8 mouse cellular contexts compared by ENCODE assay signal in genomic region chr9:69397760-69398452, GRCm38 (mm10). TPM values are rescaled to one million over a fixed set of nuclear protein-coding genes. Genes with fewer than 3 reads are reported as not detected.
DNase-seq lines count a peak whose midpoint lies in the region; ATAC-seq and TF ChIP-seq lines count a peak whose summit lies in the region.

Gene Ice2 (plus strand): TSS chr9:69397906.

- H3K4me1 ChIP-seq in bone marrow macrophage, adult 2 months (ENCODE audit: control insufficient read depth, insufficient read depth, low read length), result no peaks in the 10 kb centered on the region
- H3K4me1 ChIP-seq in embryonic fibroblast, embryonic 13.5 days (ENCODE audit: control insufficient read depth, insufficient read depth, low read length), result no peaks in the 10 kb centered on the region
- no peaks in the 10 kb centered on the region; the same call in 1 of the 2 replicates for H3K4me1 ChIP-seq in heart, embryonic 11.5 days (ENCODE audit: control insufficient read depth, insufficient read depth, low read length)
- peaks cover 8% of the 10 kb centered on the region; the same call in 1 of the 2 replicates for H3K4me1 ChIP-seq in kidney, embryonic 16.5 days (ENCODE audit: insufficient read depth, low read length)
- H3K4me1 ChIP-seq in liver, adult 2 months (ENCODE audit: control insufficient read depth, insufficient read depth, low read length), result peaks cover 10% of the 10 kb centered on the region

- peak; percentile 83 to 86 for DNase-seq in B cell, adult 2 months
- peak; percentile 61 for DNase-seq in liver, adult 2 months (ENCODE audit: extremely low read depth, low read depth, low spot score)
- DNase-seq in splenic B cell, adult 2 months (ENCODE audit: low read depth, low spot score), result peak; percentile 84

- peaks cover 7% of the 10 kb centered on the region; the same call in 1 of the 2 replicates for H3K79me2 ChIP-seq in liver, adult 2 months (ENCODE audit: control insufficient read depth, insufficient read depth, low read length)
- peaks cover 9% of the 10 kb centered on the region for H3K79me2 ChIP-seq in myocyte (ENCODE audit: control insufficient read depth, insufficient read depth)

- peak within 1 kb of the TSS; percentile 69 for H3ac ChIP-seq in myocyte (ENCODE audit: control insufficient read depth, insufficient read length)

- H3K27ac ChIP-seq in bone marrow macrophage, adult 2 months (ENCODE audit: insufficient read depth, low read depth, low read length), result peak within 1 kb of the TSS; percentile 64
- H3K27ac ChIP-seq in embryonic fibroblast, embryonic 13.5 days (ENCODE audit: insufficient read depth, low read length), result peak within 1 kb of the TSS; percentile 56
- peak within 1 kb of the TSS; percentile 96 for H3K27ac ChIP-seq in heart, embryonic 11.5 days (ENCODE audit: low read depth, low read length)
- peak within 1 kb of the TSS; percentile 84 for H3K27ac ChIP-seq in kidney, embryonic 16.5 days (ENCODE audit: low read length)
- H3K27ac ChIP-seq in liver, adult 2 months (replicated peaks; ENCODE audit: insufficient read depth, low read depth, low read length), result peak within 1 kb of the TSS; percentile 89

- no peaks in the 10 kb centered on the region for H3K36me3 ChIP-seq in heart, embryonic 11.5 days (ENCODE audit: control insufficient read depth, insufficient read depth, low read length)
- H3K36me3 ChIP-seq in kidney, embryonic 16.5 days (ENCODE audit: insufficient read depth, low read length), result no peaks in the 10 kb centered on the region
- H3K36me3 ChIP-seq in liver, adult 2 months (ENCODE audit: control insufficient read depth, insufficient read depth, low read length), result no peaks in the 10 kb centered on the region; the same call in 1 of the 2 replicates
- H3K36me3 ChIP-seq in myocyte (ENCODE audit: control insufficient read depth, insufficient read depth), result no peaks in the 10 kb centered on the region
- H3K36me3 ChIP-seq in splenic B cell, adult 2 months (ENCODE audit: control insufficient read depth, insufficient read depth, low read length, poor library complexity, severe bottlenecking), result no peaks in the 10 kb centered on the region

- no peak; the same call in 1 of the 2 replicates for TF ChIP-seq CTCF in bone marrow macrophage, adult 2 months (IDR thresholded peaks at IDR 0.05; ENCODE audit: low read depth, low read length)
- no peak for TF ChIP-seq CTCF in embryonic fibroblast, embryonic 13.5 days (IDR thresholded peaks at IDR 0.05; ENCODE audit: borderline replicate concordance, insufficient read depth, low read length)
- no peak for TF ChIP-seq CTCF in liver, adult 2 months (IDR thresholded peaks at IDR 0.05; ENCODE audit: low read depth, low read length)

- TF ChIP-seq POLR2A in bone marrow macrophage, adult 2 months (IDR thresholded peaks at IDR 0.05; ENCODE audit: borderline replicate concordance, low read depth, low read length), result no peak
- TF ChIP-seq POLR2A in embryonic fibroblast, embryonic 13.5 days (IDR thresholded peaks at IDR 0.05; ENCODE audit: low read depth, low read length), result peak; percentile 61
- TF ChIP-seq POLR2A in liver, adult 2 months (IDR thresholded peaks at IDR 0.05; ENCODE audit: extremely low read depth, insufficient read depth, low read length), result peak; percentile 44; the same call in 1 of the 2 replicates
- TF ChIP-seq POLR2A in myocyte (IDR thresholded peaks at IDR 0.05; ENCODE audit: insufficient read length, low read depth), result peak; percentile 62

- peak within 1 kb of the TSS; percentile 98 for H3K9ac ChIP-seq in heart, embryonic 11.5 days (ENCODE audit: low read depth, low read length)
- peak within 1 kb of the TSS; percentile 90 for H3K9ac ChIP-seq in kidney, embryonic 16.5 days (replicated peaks; ENCODE audit: low read length)
- peak within 1 kb of the TSS; percentile 92 for H3K9ac ChIP-seq in liver, adult 2 months (ENCODE audit: low read depth, low read length)

- peak within 1 kb of the TSS; percentile 88 for H3K4me2 ChIP-seq in heart, embryonic 11.5 days
- peak within 1 kb of the TSS; percentile 93 for H3K4me2 ChIP-seq in kidney, embryonic 16.5 days (replicated peaks; ENCODE audit: low read depth, low read length)
- peak within 1 kb of the TSS; percentile 97 for H3K4me2 ChIP-seq in myocyte (ENCODE audit: low read depth)

- H3K9me3 ChIP-seq in heart, embryonic 11.5 days (replicated peaks; ENCODE audit: control insufficient read depth, low read length), result no peaks in the 10 kb centered on the region
- no peaks in the 10 kb centered on the region for H3K9me3 ChIP-seq in kidney, embryonic 16.5 days (ENCODE audit: low read length)

- under 1% methylated on average over 52 of the region's 53 CpGs for WGBS in heart, embryonic 11.5 days (ENCODE audit: insufficient replicate concordance)
- under 1% methylated on average over 53 of the region's 53 CpGs for WGBS in kidney, embryonic 16.5 days
- WGBS in liver, adult 2 months, result under 1% methylated on average over 52 of the region's 53 CpGs

- peak within 1 kb of the TSS; percentile 85 for H3K4me3 ChIP-seq in bone marrow macrophage, adult 2 months (ENCODE audit: insufficient read depth, low read length)
- H3K4me3 ChIP-seq in embryonic fibroblast, embryonic 13.5 days (ENCODE audit: insufficient read depth, low read length), result peak within 1 kb of the TSS; percentile 96
- peak within 1 kb of the TSS; percentile 82 for H3K4me3 ChIP-seq in heart, embryonic 11.5 days (ENCODE audit: low read depth, low read length)
- peak within 1 kb of the TSS; percentile 71 for H3K4me3 ChIP-seq in kidney, embryonic 16.5 days (ENCODE audit: low read length)
- H3K4me3 ChIP-seq in liver, adult 2 months (ENCODE audit: insufficient read depth, low read depth, low read length), result peak within 1 kb of the TSS; percentile 84
- H3K4me3 ChIP-seq in myocyte, result peak within 1 kb of the TSS; percentile 70

- peak; percentile 83 for ATAC-seq in heart, embryonic 11.5 days (replicated peaks; ENCODE audit: insufficient number of reproducible peaks, low FRiP score, low TSS enrichment)
- ATAC-seq in kidney, embryonic 16.5 days (ENCODE audit: low FRiP score, low TSS enrichment), result peak; percentile 93

- H3K27me3 ChIP-seq in heart, embryonic 11.5 days (ENCODE audit: control insufficient read depth, insufficient read depth, low read length), result no peaks in the 10 kb centered on the region
- no peaks in the 10 kb centered on the region for H3K27me3 ChIP-seq in kidney, embryonic 16.5 days (ENCODE audit: insufficient read depth, low read length)
- H3K27me3 ChIP-seq in liver, adult 2 months (ENCODE audit: control insufficient read depth, insufficient read depth, low read length), result no peaks in the 10 kb centered on the region
- no peaks in the 10 kb centered on the region for H3K27me3 ChIP-seq in myocyte (ENCODE audit: control insufficient read depth, insufficient read depth, insufficient read length)
- H3K27me3 ChIP-seq in splenic B cell, adult 2 months (ENCODE audit: control insufficient read depth, insufficient read depth, low read length, poor library complexity, severe bottlenecking), result no peaks in the 10 kb centered on the region

TF ChIP-seq in myocyte, 11 proteins besides CTCF, POLR2A, EP300 and RAD21:
- no peak for TF ChIP-seq TCF3 (IDR thresholded peaks at IDR 0.05; ENCODE audit: insufficient read length, low read depth)
- no peak for TF ChIP-seq MAX (IDR thresholded peaks at IDR 0.05; ENCODE audit: low read depth)
- peak; percentile 74 for TF ChIP-seq E2F4 (IDR thresholded peaks at IDR 0.05; ENCODE audit: insufficient read depth)
- TF ChIP-seq SRF (IDR thresholded peaks at IDR 0.05; ENCODE audit: control insufficient read depth, insufficient read length, low read depth), result no peak
- TF ChIP-seq REST (IDR thresholded peaks at IDR 0.05; ENCODE audit: insufficient read depth, insufficient read length), result peak; percentile 0
- no peak for TF ChIP-seq CEBPB (IDR thresholded peaks at IDR 0.05; ENCODE audit: insufficient read depth, poor library complexity, severe bottlenecking)
- no peak for TF ChIP-seq MYOD1 (IDR thresholded peaks at IDR 0.05; ENCODE audit: control insufficient read depth in 1 of 3, insufficient read length in 2 of 3, low read depth in 2 of 3)
- no peak for TF ChIP-seq USF1 (IDR thresholded peaks at IDR 0.05; ENCODE audit: low read depth)
- no peak for TF ChIP-seq MYOG (IDR thresholded peaks at IDR 0.05; ENCODE audit: control insufficient read depth in 1 of 3, insufficient read depth in 1 of 3, insufficient read length in 2 of 3, low read depth in 2 of 3)
- peak; percentile 71 for TF ChIP-seq POLR2AphosphoS2 (IDR thresholded peaks at IDR 0.05; ENCODE audit: insufficient read length, low read depth)

RNA-seq across cellular contexts. Expression of gene Ice2, which starts in this region (rescaled TPM):
- 10.1 and 12.1 TPM in 2 replicates for polyA plus RNA-seq in bone marrow macrophage, adult 2 months (2012; ENCODE audit: insufficient read depth, insufficient read length, missing spikeins)
- polyA plus RNA-seq in embryonic fibroblast, embryonic 13.5 days (2011; ENCODE audit: insufficient read length, low read depth, missing spikeins), result 14.1 and 19.9 TPM in 2 replicates
- 14.5 and 15.6 TPM in 2 replicates for polyA plus RNA-seq in heart, embryonic 11.5 days (2014; fragmentation: Nextera tagmentation; extraction: Ambion mirVana)
- polyA plus RNA-seq in kidney, embryonic 16.5 days (2015; fragmentation: Nextera tagmentation; extraction: Ambion mirVana), result 21.0 and 22.1 TPM in 2 replicates
- 12.3 and 13.0 TPM in 2 replicates for total RNA-seq in liver, adult 2 months (2014; rRNA removed)
- polyA plus RNA-seq in liver, adult 2 months (2012; rRNA removed), result 1.7 and 2.0 TPM in 2 replicates
- 2.0 TPM for polyA plus RNA-seq in myocyte (2012; fragmentation: generic; extraction: Trizol)

Comparison
In these comparisons a context has a peak if more than half of its experiments do, and no peak if none do; other contexts are left out.
1. Peak in every context shown above with its lines: DNase-seq, ATAC-seq, H3K4me3 ChIP-seq and H3K27ac ChIP-seq.